Mouse (Mus musculus): Measurements from ENCODE around the gene Gm11168.
A peak's percentile ranks its signal among the peaks of the same experiment; 100 is the strongest.
"Not testable (repeated sequence)": the region's sequence is repeated elsewhere in the genome, so short reads cannot be mapped to it uniquely, and the experiment has no call there.

The Gm11168 gene

GRCm38 (mm10) chr9:3025653-3026052, 22.5 kb downstream of the Gm11168 start:
- peak; percentile 67 to 85 for DNase-seq (ENCODE audit: low spot score in 2 of 2)

GRCm38 (mm10) chr9:3026136-3026535, 23.0 kb downstream of the Gm11168 start:
- not testable (repeated sequence) for DNase-seq (ENCODE audit: low spot score in 2 of 2)

- DNase-seq (ENCODE audit: low spot score in 2 of 2) = not testable (repeated sequence)
Measured at GRCm38 (mm10) chr9:3026741-3027140, 23.6 kb downstream of the Gm11168 start.

GRCm38 (mm10) chr9:3027200-3027599, 24.1 kb downstream of the Gm11168 start:
- not testable (repeated sequence) for DNase-seq (ENCODE audit: low spot score in 2 of 2)

GRCm38 (mm10) chr9:3029276-3030000, 26.3 kb downstream of the Gm11168 start:
- DNase-seq (ENCODE audit: low spot score in 2 of 2) = peak; percentile 9 to 25

- DNase-seq (ENCODE audit: low spot score in 2 of 2) = not testable (repeated sequence)
Measured at GRCm38 (mm10) chr9:3030677-3031318, 27.7 kb downstream of the Gm11168 start.

- not testable (repeated sequence) for DNase-seq (ENCODE audit: low spot score in 2 of 2)
Measured at GRCm38 (mm10) chr9:3034299-3034698, 31.2 kb downstream of the Gm11168 start, which contains the start of gene Gm17535. Gm17535 (plus strand) TSS chr9:3034599.

GRCm38 (mm10) chr9:3036577-3036976, 33.4 kb downstream of the Gm11168 start, which contains the start of gene Gm10715:
Gm10715 (plus strand) TSS chr9:3036877.
- DNase-seq (ENCODE audit: low spot score in 2 of 2) = not testable (repeated sequence)

GRCm38 (mm10) chr9:3038161-3038560, 35.0 kb downstream of the Gm11168 start:
- not testable (repeated sequence) for DNase-seq (ENCODE audit: low spot score in 2 of 2)
